Mouse (Mus musculus) forebrain, postnatal 0 days (tissue): ENCODE results near the gene Gdf15. TPM values are rescaled to one million over a fixed set of nuclear protein-coding genes. Genes with fewer than 3 reads are reported as not detected.

Source experiments
- ATAC-seq: fragments of 200-750 bp; cut with Nextera tagmentation; 2 replicates; pipeline ENCODE4 v1.8.0; 2017; ENCODE audit warnings: mild to moderate bottlenecking, moderate library complexity
- DNase-seq: peaks from one replicate; pipeline ENCODE4 v3.0.0-alpha.2; 2015
- H3K27ac ChIP-seq: fragments of 300-500 bp; sonication (generic); 2 replicates; pipeline ENCODE4 v1.5.1; 2014; ENCODE audit warnings: low read depth, mild to moderate bottlenecking, antibody characterized with exemption, low read length, moderate library complexity, mixed read lengths
- H3K27me3 ChIP-seq: fragments of 300-500 bp; sonication (generic); 2 replicates; pipeline ENCODE4 v1.6.1; 2014; ENCODE audit warnings: mild to moderate bottlenecking, low read length, mixed read lengths; ENCODE audit not compliant: insufficient read depth
- H3K36me3 ChIP-seq: fragments of 300-500 bp; sonication (generic); 2 replicates; pipeline ENCODE4 v1.6.1; 2014; ENCODE audit warnings: mild to moderate bottlenecking, moderate library complexity; ENCODE audit not compliant: insufficient read depth
- H3K4me1 ChIP-seq: fragments of 300-500 bp; sonication (generic); 2 replicates; pipeline ENCODE4 v1.6.1; 2014; ENCODE audit warnings: antibody characterized with exemption; ENCODE audit not compliant: insufficient read depth
- H3K4me2 ChIP-seq: fragments of 300-500 bp; sonication (generic); 2 replicates; pipeline ENCODE4 v1.6.1; 2014; ENCODE audit warnings: low read depth, mild to moderate bottlenecking, moderate library complexity
- H3K4me3 ChIP-seq: fragments of 300-500 bp; sonication (generic); 2 replicates; pipeline ENCODE4 v1.5.1; 2014; ENCODE audit warnings: low read depth, low read length, mixed read lengths
- H3K9ac ChIP-seq: fragments of 300-500 bp; sonication (generic); 2 replicates; pipeline ENCODE4 v1.6.1; 2014; ENCODE audit warnings: mild to moderate bottlenecking
- H3K9me3 ChIP-seq: fragments of 300-500 bp; sonication (generic); 2 replicates; pipeline ENCODE4 v1.6.1; 2016; ENCODE audit warnings: low read length
- CTCF ChIP-seq: sonication (generic); IDR thresholded peaks from 2 replicates; pipeline ENCODE4 v1.5.1; 2016; ENCODE audit warnings: antibody characterized with exemption, control low read depth, low read depth
- WGBS: fragments of 180-500 bp; shearing (Covaris S2); extraction: QIAGEN DNeasy Blood & Tissue Kit; methylation state at CpG from one replicate; pipeline ENCODE4 v1.1.7; 2014; 5-methylcytosine and 5-hydroxymethylcytosine counted together
- polyA plus RNA-seq: library from polyadenylated mRNA; unstranded; fragments of >200 nt; fragmentation: Nextera tagmentation; extraction: Ambion mirVana; gene quantifications from 2 replicates; pipeline ENCODE4 v1.2.1, GENCODE M21; 2015
- total RNA-seq: library from RNA; depleted of rRNA; stranded (reverse); fragments of >200 nt; gene quantifications from 2 replicates; pipeline ENCODE4 v1.2.3, GENCODE M21; 2014

Gene Gdf15
- total and polyA plus RNA-seq, 2 experiments from 2014 or later: 0.18 to 0.90 TPM

- H3K4me3 ChIP-seq: no peak overlapping the region; the same call in 1 of the 2 replicates
- TF ChIP-seq CTCF: peak; percentile 49
- H3K9ac ChIP-seq: 0 out of 2 replicates have a peak overlapping the region, but pooled peaks have one; percentile 60
- peaks cover 6% of the 10 kb centered on the region; the same call in 1 of the 2 replicates for H3K36me3 ChIP-seq
- H3K9me3 ChIP-seq: no peaks in the 10 kb centered on the region
- ATAC-seq: no peak
- WGBS: 79% methylated on average over 17 of the region's 17 CpGs
- peaks cover 29% of the 10 kb centered on the region for H3K4me1 ChIP-seq
- H3K27ac ChIP-seq: no peak overlapping the region
- peak; percentile 25 for DNase-seq
- H3K27me3 ChIP-seq: no peaks in the 10 kb centered on the region
- peak overlapping the region; percentile 74; the same call in 1 of the 2 replicates for H3K4me2 ChIP-seq
Observed at GRCm38 (mm10) chr8:70596775-70597416, 35.4 kb downstream of the Gdf15 start.

DNA sequence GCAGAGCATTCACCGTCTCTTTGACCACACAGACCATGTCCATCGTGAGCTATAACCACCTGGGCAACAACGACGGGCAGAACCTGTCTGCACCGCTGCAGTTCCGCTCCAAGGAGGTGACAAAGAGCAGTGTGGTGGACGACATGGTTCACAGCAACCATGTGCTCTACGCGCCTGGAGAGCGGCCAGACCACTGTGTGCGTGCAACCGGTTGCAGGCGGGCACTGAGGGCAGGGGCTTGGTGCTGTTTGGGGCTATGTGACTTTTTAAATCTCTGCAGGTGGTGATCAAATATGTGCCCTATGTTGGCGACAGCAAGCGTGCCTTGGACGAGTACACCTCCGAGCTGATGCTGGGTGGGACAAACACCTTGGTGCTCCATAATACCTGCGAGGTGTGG, 36.0 kb downstream of the Gdf15 start:
- ATAC-seq (no peak), DNase-seq (no peak)
- no peaks in the 10 kb centered on the region for H3K9me3 ChIP-seq
- H3K4me3 ChIP-seq: no peak overlapping the region
- H3K4me1 ChIP-seq: peaks cover 26% of the 10 kb centered on the region
- no peak for TF ChIP-seq CTCF
- H3K27ac ChIP-seq: no peak overlapping the region
- no peak overlapping the region for H3K4me2 ChIP-seq
- peaks cover 7% of the 10 kb centered on the region; the same call in 1 of the 2 replicates for H3K36me3 ChIP-seq
- H3K9ac ChIP-seq: no peak overlapping the region
- 93% methylated on average over 18 of the region's 18 CpGs for WGBS
- no peaks in the 10 kb centered on the region for H3K27me3 ChIP-seq

DNA sequence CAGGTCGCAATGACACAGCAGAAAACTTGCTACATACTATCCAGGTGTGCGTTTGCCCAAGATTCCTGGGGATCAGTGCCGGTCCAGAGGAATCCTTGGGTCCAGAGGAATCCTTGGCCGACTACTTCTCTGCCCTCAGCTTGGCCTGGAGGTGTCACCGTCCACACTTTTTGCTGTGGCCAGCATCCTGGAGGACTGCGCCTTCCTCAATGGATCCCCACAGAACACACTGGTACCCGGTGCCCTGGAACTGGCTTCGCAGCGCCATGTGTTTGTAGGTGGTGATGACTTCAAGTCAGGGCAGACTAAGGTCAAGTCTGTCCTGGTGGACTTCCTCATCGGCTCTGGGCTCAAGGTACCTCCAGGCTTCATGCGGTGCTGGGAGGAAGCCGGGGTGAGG, 36.4 kb downstream of the Gdf15 start:
- H3K27ac ChIP-seq: no peak overlapping the region
- H3K27me3 ChIP-seq: no peaks in the 10 kb centered on the region
- 94% methylated on average over 12 of the region's 12 CpGs for WGBS
- TF ChIP-seq CTCF: no peak
- ATAC-seq (no peak), DNase-seq (no peak)
- H3K4me1 ChIP-seq: peaks cover 22% of the 10 kb centered on the region
- H3K9ac ChIP-seq: no peak overlapping the region
- peaks cover 9% of the 10 kb centered on the region for H3K36me3 ChIP-seq
- no peak overlapping the region for H3K4me2 ChIP-seq
- H3K4me3 ChIP-seq: no peak overlapping the region
- no peaks in the 10 kb centered on the region for H3K9me3 ChIP-seq

DNA sequence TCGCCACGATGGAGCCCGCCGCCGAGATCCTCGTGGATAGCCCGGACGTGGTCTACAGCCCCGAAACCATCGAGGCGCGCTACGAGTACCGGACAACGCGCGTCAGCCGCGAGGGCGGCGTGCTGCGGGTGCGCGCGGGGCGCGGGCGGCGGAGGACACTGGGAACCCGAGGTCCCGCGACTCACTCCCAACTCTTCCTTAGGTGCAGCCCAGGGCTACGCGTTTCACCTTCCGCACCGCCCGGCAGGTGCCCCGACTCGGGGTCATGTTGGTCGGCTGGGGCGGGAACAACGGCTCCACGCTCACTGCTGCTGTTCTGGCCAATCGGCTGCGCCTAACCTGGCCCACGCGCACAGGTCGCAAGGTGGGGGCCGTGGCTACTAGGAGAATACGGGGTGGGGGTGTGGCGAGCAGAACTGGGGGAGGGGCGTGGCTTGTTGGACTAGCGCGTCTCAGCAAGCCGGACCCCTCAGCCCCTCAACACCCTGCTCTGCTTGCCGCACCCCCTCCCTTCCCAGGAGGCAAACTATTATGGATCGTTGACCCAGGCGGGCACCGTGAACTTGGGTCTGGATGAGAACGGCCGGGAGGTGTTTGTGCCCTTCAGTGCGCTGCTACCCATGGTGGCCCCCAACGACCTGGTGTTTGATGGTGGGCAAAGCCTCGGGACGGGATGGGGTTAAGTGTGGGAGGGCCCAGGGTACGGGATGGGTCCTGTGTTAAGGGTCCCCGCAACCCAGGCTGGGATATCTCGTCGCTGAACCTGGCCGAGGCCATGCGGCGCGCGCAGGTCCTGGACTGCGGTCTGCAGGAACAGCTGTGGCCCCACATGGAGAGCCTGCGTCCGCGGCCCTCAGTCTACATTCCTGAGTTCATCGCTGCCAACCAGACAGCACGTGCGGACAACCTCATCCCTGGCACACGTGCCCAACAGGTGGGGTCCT, 37.4 kb downstream of the Gdf15 start:
- Histone ChIP-seq H3K9me3 (no peaks in the 10 kb centered on the region), H3K27ac (peak overlapping the region; percentile 73), H3K9ac (peak overlapping the region; percentile 68), H3K4me2 (peak overlapping the region; percentile 97), H3K4me1 (peaks cover 19% of the 10 kb centered on the region), H3K36me3 (peaks cover 14% of the 10 kb centered on the region), H3K4me3 (peak overlapping the region; percentile 57), H3K27me3 (no peaks in the 10 kb centered on the region)
- ATAC-seq (peak; percentile 21), DNase-seq (no peak)
- WGBS: 13% methylated on average over 81 of the region's 82 CpGs
- no peak; the same call in 1 of the 2 replicates for TF ChIP-seq CTCF

GRCm38 (mm10) chr8:70593961-70594609, 38.2 kb downstream of the Gdf15 start, which contains the start of gene Isyna1:
Gene Isyna1, plus strand, starts transcription at chr8:70594373.
- peak within 1 kb of the TSS; percentile 57 for H3K4me3 ChIP-seq
- DNase-seq (peak; percentile 85), ATAC-seq (peak; percentile 83)
- H3K4me2 ChIP-seq: peak within 1 kb of the TSS; percentile 97
- H3K27me3 ChIP-seq: no peaks in the 10 kb centered on the region
- TF ChIP-seq CTCF: no peak
- peak within 1 kb of the TSS; percentile 68 for H3K9ac ChIP-seq
- peaks cover 19% of the 10 kb centered on the region for H3K4me1 ChIP-seq
- peak within 1 kb of the TSS; percentile 73 for H3K27ac ChIP-seq
- H3K36me3 ChIP-seq: peaks cover 15% of the 10 kb centered on the region
- H3K9me3 ChIP-seq: no peaks in the 10 kb centered on the region
- under 1% methylated on average over 40 of the region's 40 CpGs for WGBS

DNA sequence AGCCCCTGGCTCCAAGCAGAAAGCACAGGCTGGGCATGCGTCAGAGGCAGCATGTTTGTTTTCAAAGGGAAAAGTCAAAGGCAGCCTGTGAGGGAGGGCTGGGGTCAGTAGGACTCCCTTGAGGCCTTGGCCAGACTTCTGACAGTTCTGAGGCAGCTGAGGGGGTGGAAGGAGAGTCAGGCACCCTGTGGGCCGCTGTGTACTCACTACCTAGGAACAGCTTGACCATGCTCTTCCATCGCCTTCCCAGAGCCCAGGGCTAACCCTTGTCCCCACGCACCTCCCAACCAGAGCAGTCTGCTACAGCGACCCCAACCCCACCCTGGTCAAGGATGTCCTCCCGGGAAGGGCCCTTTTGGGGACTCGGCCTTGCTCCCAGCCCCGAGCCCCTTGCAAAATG, 39.1 kb downstream of the Gdf15 start:
- H3K27me3 ChIP-seq: no peaks in the 10 kb centered on the region
- peaks cover 13% of the 10 kb centered on the region for H3K4me1 ChIP-seq
- H3K4me2 ChIP-seq: no peak overlapping the region; the same call in 1 of the 2 replicates
- no peak for TF ChIP-seq CTCF
- WGBS: 66% methylated on average over 8 of the region's 8 CpGs
- DNase-seq (no peak), ATAC-seq (no peak)
- H3K27ac ChIP-seq: peak overlapping the region; percentile 54
- no peak overlapping the region for H3K4me3 ChIP-seq
- H3K9ac ChIP-seq: no peak overlapping the region
- H3K36me3 ChIP-seq: peaks cover 19% of the 10 kb centered on the region
- no peaks in the 10 kb centered on the region for H3K9me3 ChIP-seq
